Mouse (Mus musculus) left cerebral cortex, postnatal 36 days (tissue): ENCODE data around the gene Mmp9. TPM values are rescaled to one million over a fixed set of nuclear protein-coding genes. Genes with fewer than 3 reads are reported as not detected.

Source experiments
- total RNA-seq, 2 experiments: library from RNA; stranded (reverse); gene quantifications; 2 replicates each; pipeline ENCODE4 v1.2.3; 2021

The Mmp9 gene
- total RNA-seq, 2 experiments from 2014 or later = 1.7 to 2.1 TPM

Other genes starting within 250 kb of the Mmp9 start
- gene Spint4, start 242.3 kb upstream of the Mmp9 start, total RNA-seq = not detected
- not detected for gene Spint5, start 225.5 kb upstream of the Mmp9 start, total RNA-seq
- 1 to 10 TPM; 1.2 to 2.4 TPM for gene Wfdc3, start 194.8 kb upstream of the Mmp9 start, total RNA-seq
- gene Dnttip1, start 194.8 kb upstream of the Mmp9 start, total RNA-seq = 10 to 100 TPM; 33.5 to 37.8 TPM
- 1 to 10 TPM in 1 of 2 experiments, under 1 TPM in 1; 0.57 to 1.3 TPM for gene Ube2c, start 170.9 kb upstream of the Mmp9 start, total RNA-seq
- gene Tnnc2, start 160.8 kb upstream of the Mmp9 start, total RNA-seq = under 1 TPM in 1 of 2 experiments, not detected in 1; 0.96 TPM
- 10 to 100 TPM; 54.9 to 59.5 TPM for gene Snx21, start 155.0 kb upstream of the Mmp9 start, total RNA-seq
- 10 to 100 TPM; 25.5 to 27.6 TPM for gene Acot8, start 135.9 kb upstream of the Mmp9 start, total RNA-seq
- gene Zswim3, start 135.7 kb upstream of the Mmp9 start, total RNA-seq = 1 to 10 TPM; 8.2 to 8.3 TPM
- gene Zswim1, start 118.1 kb upstream of the Mmp9 start, total RNA-seq = 10 to 100 TPM; 22.0 to 22.8 TPM
- 1 to 10 TPM in 1 of 2 experiments, not detected in 1; 1.7 TPM for gene Spata25, start 112.2 kb upstream of the Mmp9 start, total RNA-seq
- 100 to 1,000 TPM; 104 to 105 TPM for gene Ctsa, start 107.9 kb upstream of the Mmp9 start, total RNA-seq
- gene Neurl2, start 107.3 kb upstream of the Mmp9 start, total RNA-seq = 1 to 10 TPM; 3.8 to 5.3 TPM
- gene Pltp, start 83.1 kb upstream of the Mmp9 start, total RNA-seq = 10 to 100 TPM; 81.9 to 86.4 TPM
- gene Pcif1, start 61.5 kb upstream of the Mmp9 start, total RNA-seq = 10 to 100 TPM; 42.8 to 46.7 TPM
- 10 to 100 TPM; 22.6 to 28.5 TPM for gene Zfp335, start 29.0 kb upstream of the Mmp9 start, total RNA-seq
- 100 to 1,000 TPM; 521 to 559 TPM for gene Slc12a5, start 20.0 kb downstream of the Mmp9 start, total RNA-seq
- gene Ncoa5, start 94.1 kb downstream of the Mmp9 start, total RNA-seq = 10 to 100 TPM; 41.4 to 66.1 TPM
- 1 to 10 TPM; 1.0 to 1.6 TPM for gene Cd40, start 114.8 kb downstream of the Mmp9 start, total RNA-seq
- not detected for gene 1700025C18Rik, start 150.0 kb downstream of the Mmp9 start, total RNA-seq